Mouse (Mus musculus) CH12.LX (cell line): ENCODE data around the gene Slc6a3. TPM values are rescaled to one million over a fixed set of nuclear protein-coding genes. Genes with fewer than 3 reads are reported as not detected.

ENCODE experiments used
- DNase-seq: peaks from one replicate; pipeline ENCODE4 v3.0.0-alpha.2; 2013; ENCODE audit errors: extremely low read depth
- H3K27ac ChIP-seq: 2 replicates; pipeline ENCODE4 v1.5.1; 2012; ENCODE audit warnings: low read depth, mild to moderate bottlenecking, control low read depth, moderate library complexity; ENCODE audit not compliant: insufficient read depth
- H3K27me3 ChIP-seq: replicated peaks from 2 replicates; pipeline ENCODE3; 2012; ENCODE audit warnings: inconsistent platforms
- H3K36me3 ChIP-seq, 2 experiments: replicated peaks in 1 of 2; 2 replicates each; pipeline versions ENCODE3 to v1.6.1; 2012; ENCODE audit warnings: inconsistent platforms in 1 of 2, low read length in 1 of 2, mild to moderate bottlenecking in 1 of 2, mixed read lengths in 1 of 2, moderate library complexity in 1 of 2; ENCODE audit not compliant: control insufficient read depth in 1 of 2, insufficient read depth in 1 of 2
- H3K4me1 ChIP-seq, 2 experiments: 2 replicates each; pipeline ENCODE4 v1.6.1; 2012; ENCODE audit warnings: inconsistent platforms in 1 of 2, moderate library complexity in 1 of 2; ENCODE audit not compliant: insufficient read depth in 2 of 2, control insufficient read depth in 1 of 2
- H3K4me2 ChIP-seq: 2 replicates; pipeline ENCODE4 v1.6.1; 2012; ENCODE audit warnings: low read depth, mild to moderate bottlenecking, control low read depth; ENCODE audit not compliant: poor library complexity, insufficient read depth, severe bottlenecking
- H3K4me3 ChIP-seq, 3 experiments: fragments of 150-350 bp in 1 of 3; sonication (generic) in 1 of 3; replicated peaks in 1 of 3; 2 replicates each; pipeline versions ENCODE3 to v1.5.1; 2011 to 2012; ENCODE audit warnings: low read depth in 2 of 3, low read length in 2 of 3, mild to moderate bottlenecking in 2 of 3, moderate library complexity in 2 of 3, control low read depth in 1 of 3, improper control_type of control experiment in 1 of 3, inconsistent platforms in 1 of 3, mixed read lengths in 1 of 3; ENCODE audit not compliant: poor library complexity in 1 of 3
- H3K79me2 ChIP-seq: replicated peaks from 2 replicates; pipeline ENCODE4 v1.6.1; 2012; ENCODE audit warnings: mild to moderate bottlenecking, moderate library complexity; ENCODE audit not compliant: control insufficient read depth, poor library complexity, insufficient read depth, severe bottlenecking; ENCODE audit errors: extremely low read depth
- H3K9ac ChIP-seq: 2 replicates; pipeline ENCODE4 v1.6.1; 2012; ENCODE audit warnings: low read depth, mild to moderate bottlenecking, control low read depth, moderate library complexity; ENCODE audit not compliant: insufficient read depth
- H3K9me3 ChIP-seq: replicated peaks from 2 replicates; pipeline ENCODE3; 2012; ENCODE audit warnings: low read length, inconsistent platforms, mixed read lengths
- CHD1 ChIP-seq: IDR thresholded peaks from 2 replicates; pipeline ENCODE4 v1.6.1; 2012; ENCODE audit warnings: low read depth, low read length, improper control_type of control experiment, inconsistent platforms
- CTCF ChIP-seq, 2 experiments: IDR thresholded peaks in 1 of 2; conservative IDR thresholded peaks in 1 of 2; 2 replicates each; pipeline ENCODE4 v1.5.1; 2011 to 2012; ENCODE audit warnings: low read depth in 2 of 2, low read length in 2 of 2, improper control_type of control experiment in 1 of 2, inconsistent platforms in 1 of 2, mild to moderate bottlenecking in 1 of 2, moderate library complexity in 1 of 2
- E2F4 ChIP-seq: IDR thresholded peaks from 2 replicates; pipeline ENCODE4 v1.6.1; 2011; ENCODE audit warnings: low read depth, low read length, improper control_type of control experiment; ENCODE audit not compliant: insufficient replicate concordance
- ELF1 ChIP-seq: IDR thresholded peaks from 2 replicates; pipeline ENCODE4 v1.6.1; 2014; ENCODE audit warnings: low read depth, mild to moderate bottlenecking, inconsistent platforms, low read length, improper control_type of control experiment
- EP300 ChIP-seq: IDR thresholded peaks from 2 replicates; pipeline ENCODE4 v1.6.1; 2011; ENCODE audit warnings: low read length, improper control_type of control experiment
- ETS1 ChIP-seq: conservative IDR thresholded peaks from 2 replicates; pipeline ENCODE4 v1.6.1; 2012; ENCODE audit warnings: low read depth, mild to moderate bottlenecking, inconsistent platforms, low read length, improper control_type of control experiment, moderate library complexity
- GABPA ChIP-seq: IDR thresholded peaks from 2 replicates; pipeline ENCODE4 v1.6.1; 2012; ENCODE audit warnings: low read depth, low read length, improper control_type of control experiment, inconsistent platforms; ENCODE audit not compliant: insufficient replicate concordance
- IRF4 ChIP-seq: IDR thresholded peaks from 2 replicates; pipeline ENCODE4 v1.6.1; 2014; ENCODE audit warnings: low read depth, mild to moderate bottlenecking, inconsistent platforms, low read length, improper control_type of control experiment
- JUN ChIP-seq: IDR thresholded peaks from 2 replicates; pipeline ENCODE4 v1.6.1; 2011; ENCODE audit warnings: low read depth, mild to moderate bottlenecking, low read length, improper control_type of control experiment, moderate library complexity; ENCODE audit not compliant: insufficient read depth
- JUND ChIP-seq: conservative IDR thresholded peaks from 2 replicates; pipeline ENCODE4 v1.6.1; 2011; ENCODE audit warnings: low read depth, low read length, improper control_type of control experiment
- MAFK ChIP-seq: IDR thresholded peaks from 2 replicates; pipeline ENCODE4 v1.6.1; 2011; ENCODE audit warnings: low read length, improper control_type of control experiment; ENCODE audit not compliant: insufficient replicate concordance
- MAZ ChIP-seq: IDR thresholded peaks from 2 replicates; pipeline ENCODE4 v1.6.1; 2012; ENCODE audit warnings: low read depth, mild to moderate bottlenecking, inconsistent platforms, low read length, improper control_type of control experiment, moderate library complexity
- MXI1 ChIP-seq: IDR thresholded peaks from 2 replicates; pipeline ENCODE4 v1.6.1; 2011; ENCODE audit warnings: mild to moderate bottlenecking, low read depth, low read length, improper control_type of control experiment
- MYC ChIP-seq: IDR thresholded peaks from 2 replicates; pipeline ENCODE4 v1.6.1; 2011; ENCODE audit warnings: low read depth, mild to moderate bottlenecking, improper control_type of control experiment, low read length
- NELFE ChIP-seq: IDR thresholded peaks from 2 replicates; pipeline ENCODE4 v1.6.1; 2011; ENCODE audit warnings: low read depth, low read length, improper control_type of control experiment
- PAX5 ChIP-seq: IDR thresholded peaks from 2 replicates; pipeline ENCODE4 v1.6.1; 2012; ENCODE audit warnings: low read length, inconsistent platforms, mixed read lengths
- POLR2A ChIP-seq: IDR thresholded peaks from 2 replicates; pipeline ENCODE4 v1.6.1; 2011; ENCODE audit warnings: low read depth, mild to moderate bottlenecking, improper control_type of control experiment, low read length
- POLR2AphosphoS2 ChIP-seq: IDR thresholded peaks from 2 replicates; pipeline ENCODE4 v1.6.1; 2011; ENCODE audit warnings: low read depth, low read length, improper control_type of control experiment
- RAD21 ChIP-seq: IDR thresholded peaks from 2 replicates; pipeline ENCODE4 v1.6.1; 2011; ENCODE audit warnings: low read depth, mild to moderate bottlenecking, low read length, improper control_type of control experiment, moderate library complexity
- RCOR1 ChIP-seq: conservative IDR thresholded peaks from 2 replicates; pipeline ENCODE4 v1.6.1; 2012; ENCODE audit warnings: low read depth, mild to moderate bottlenecking, inconsistent platforms, low read length, improper control_type of control experiment
- SIN3A ChIP-seq: IDR thresholded peaks from 2 replicates; pipeline ENCODE4 v1.6.1; 2012; ENCODE audit warnings: low read length, improper control_type of control experiment, inconsistent platforms
- SMC3 ChIP-seq: IDR thresholded peaks from 2 replicates; pipeline ENCODE4 v1.6.1; 2011; ENCODE audit warnings: low read depth, low read length, improper control_type of control experiment
- TBP ChIP-seq: conservative IDR thresholded peaks from 2 replicates; pipeline ENCODE4 v1.6.1; 2011; ENCODE audit warnings: low read depth, low read length, improper control_type of control experiment
- UBTF ChIP-seq: IDR thresholded peaks from 2 replicates; pipeline ENCODE4 v1.6.1; 2012; ENCODE audit warnings: low read depth, mild to moderate bottlenecking, inconsistent platforms, low read length, improper control_type of control experiment, moderate library complexity
- ZC3H11A ChIP-seq: IDR thresholded peaks from 2 replicates; pipeline ENCODE4 v1.6.1; 2012; ENCODE audit warnings: low read depth, mild to moderate bottlenecking, inconsistent platforms, low read length, improper control_type of control experiment
- ZMIZ1 ChIP-seq: IDR thresholded peaks from 2 replicates; pipeline ENCODE4 v1.6.1; 2012; ENCODE audit warnings: low read depth, mild to moderate bottlenecking, inconsistent platforms, low read length, improper control_type of control experiment
- dilution Hi-C: fragments of 300-500 bp; cut with MboI; formaldehyde crosslinking; loops from 2 replicates; pipeline ENCODE4 v1.14.3; 2020; ENCODE audit warnings: low sequenced_read_pairs; ENCODE audit not compliant: extremely low pct_unique_long_range_greater_than_20kb, extremely low pct_ligation_motif_present
- in situ Hi-C: fragments of 300-500 bp; cut with MboI; formaldehyde crosslinking; loops from 3 replicates; pipeline ENCODE4 v1.14.3; 2019; ENCODE audit warnings: low sequenced_read_pairs, low pct_ligation_motif_present, low pct_unique_long_range_greater_than_20kb, mixed read lengths
- polyA plus RNA-seq: library from polyadenylated mRNA; unstranded; fragments of >175 nt; gene quantifications from 2 replicates; pipeline ENCODE4 v1.2.1, GENCODE M21; 2012; ENCODE audit warnings: low read depth; ENCODE audit not compliant: insufficient read length
- total RNA-seq, 2 experiments: library from RNA; depleted of rRNA; stranded (reverse); fragments of 300-350 nt in 1 of 2; fragments of >200 nt in 1 of 2; gene quantifications; 2 replicates each; pipeline ENCODE4 v1.2.3; 2012 to 2014

Slc6a3 gene
- total and polyA plus RNA-seq, 3 experiments = not detected

DNA sequence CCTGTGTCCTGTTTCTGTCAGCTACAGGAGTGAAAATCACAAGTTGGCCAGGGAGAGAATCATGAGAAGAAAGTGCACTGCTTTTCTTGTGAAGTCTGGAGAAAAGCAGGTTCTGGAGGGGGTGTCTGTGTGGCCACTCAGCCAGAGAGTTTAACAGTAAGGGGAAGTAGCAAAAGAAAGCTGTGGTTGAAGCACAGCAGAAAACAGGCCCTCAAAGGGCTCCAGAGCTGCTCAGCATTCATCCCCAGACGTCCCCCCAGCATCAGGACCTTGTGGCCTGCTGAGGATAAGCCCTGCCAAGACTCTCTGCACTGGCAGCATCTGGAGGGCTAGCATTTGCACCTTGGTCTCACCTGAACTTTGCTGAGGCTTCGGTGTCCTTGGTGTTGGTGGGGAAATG, 56.0 kb downstream of the Slc6a3 start:
- dilution Hi-C loops (no loop called here), in situ Hi-C loops (no loop called here)
- TF ChIP-seq RCOR1 = no peak
- no peak for TF ChIP-seq TBP
- TF ChIP-seq SIN3A = no peak
- no peak for TF ChIP-seq ZMIZ1
- TF ChIP-seq MAFK = no peak
- no peak for TF ChIP-seq NELFE
- TF ChIP-seq CHD1 = no peak
- TF ChIP-seq JUND = no peak
- TF ChIP-seq SMC3 = no peak
- TF ChIP-seq RAD21 = no peak
- no peak for TF ChIP-seq E2F4
- no peak for TF ChIP-seq MXI1
- no peak for TF ChIP-seq GABPA
- TF ChIP-seq UBTF = no peak
- TF ChIP-seq MYC = no peak
- TF ChIP-seq ETS1 = no peak

GRCm38 (mm10) chr13:73596276-73596675, 59.7 kb downstream of the Slc6a3 start:
- H3K36me3 ChIP-seq = no peaks in the 10 kb centered on the region
- no peaks in the 10 kb centered on the region for H3K79me2 ChIP-seq
- no peak overlapping the region for H3K27ac ChIP-seq
- no peak for TF ChIP-seq PAX5
- no peak for TF ChIP-seq CTCF (conservative IDR thresholded peaks at IDR 0.05 in 1 of 2, IDR thresholded peaks at IDR 0.05 in 1 of 2; ENCODE audit: low read depth in 2 of 2, low read length in 2 of 2)
- no peak for TF ChIP-seq RAD21
- TF ChIP-seq EP300 = no peak
- no peak for TF ChIP-seq JUN
- no peak for TF ChIP-seq ELF1
- no peak for TF ChIP-seq ZC3H11A
- TF ChIP-seq ETS1 = no peak
- no peak for TF ChIP-seq MAZ
- TF ChIP-seq SMC3 = no peak
- no peak for TF ChIP-seq POLR2A
- TF ChIP-seq IRF4 = no peak
- TF ChIP-seq POLR2AphosphoS2 = no peak
- TF ChIP-seq, all 38 proteins: peak for 0
- H3K9ac ChIP-seq = no peak overlapping the region
- peaks cover 26% of the 10 kb centered on the region for H3K27me3 ChIP-seq
- H3K4me2 ChIP-seq = no peak overlapping the region
- H3K9me3 ChIP-seq = no peaks in the 10 kb centered on the region
- H3K4me3 ChIP-seq = no peak overlapping the region
- in situ Hi-C loops (no loop called here), dilution Hi-C loops (no loop called here)
- peaks cover 0 to 6% of the 10 kb centered on the region in 2 experiments; a peak in 2 of 4 replicates for H3K4me1 ChIP-seq
- DNase-seq = no peak

More for the DNA sequence above, 56.0 kb downstream of the Slc6a3 start:
- DNase-seq = no peak
- Histone ChIP-seq H3K27me3 (peaks cover 38% of the 10 kb centered on the region), H3K9me3 (no peaks in the 10 kb centered on the region), H3K79me2 (no peaks in the 10 kb centered on the region), H3K4me3 (no peak overlapping the region), H3K4me2 (no peak overlapping the region), H3K36me3 (no peaks in the 10 kb centered on the region), H3K27ac (no peak overlapping the region), H3K9ac (no peak overlapping the region), H3K4me1 (peaks cover 0 to 6% of the 10 kb centered on the region in 2 experiments; a peak in 2 of 4 replicates)
